Mouse (Mus musculus): Measurements from ENCODE around the gene Tgfbr3. TPM values are rescaled to one million over a fixed set of nuclear protein-coding genes. Genes with fewer than 3 reads are reported as not detected.

The Tgfbr3 gene
- polyA plus RNA-seq, 1 experiment: 6.1 TPM

GRCm38 (mm10) chr5:107119896-107120295 is 169.5 kb downstream of the Tgfbr3 start:
- no peak for TF ChIP-seq CTCF (IDR thresholded peaks at IDR 0.05; ENCODE audit: extremely low read depth, insufficient read depth, low read length)
- no peak for TF ChIP-seq POLR2A (IDR thresholded peaks at IDR 0.05; ENCODE audit: extremely low read depth, insufficient read depth, low read length)
- H3K4me1 ChIP-seq (ENCODE audit: control insufficient read depth, insufficient read depth, low read length): no peaks in the 10 kb centered on the region
- H3K4me3 ChIP-seq (ENCODE audit: insufficient read depth, low read length): no peak overlapping the region
- no peak overlapping the region for H3K27ac ChIP-seq (ENCODE audit: insufficient read depth, low read length)

- H3K4me1 ChIP-seq (ENCODE audit: control insufficient read depth, insufficient read depth, low read length): no peaks in the 10 kb centered on the region
- no peak overlapping the region for H3K27ac ChIP-seq (ENCODE audit: insufficient read depth, low read length)
- H3K4me3 ChIP-seq (ENCODE audit: insufficient read depth, low read length): no peak overlapping the region
- TF ChIP-seq POLR2A (IDR thresholded peaks at IDR 0.05; ENCODE audit: extremely low read depth, insufficient read depth, low read length) (no peak), CTCF (IDR thresholded peaks at IDR 0.05; ENCODE audit: extremely low read depth, insufficient read depth, low read length) (no peak)
Observed at GRCm38 (mm10) chr5:107116821-107117220, 172.6 kb downstream of the Tgfbr3 start.

GRCm38 (mm10) chr5:107112656-107113275 is 176.7 kb downstream of the Tgfbr3 start:
- H3K27ac ChIP-seq (ENCODE audit: insufficient read depth, low read length): no peak overlapping the region

GRCm38 (mm10) chr5:107111802-107112201 is 177.6 kb downstream of the Tgfbr3 start:
- Histone ChIP-seq H3K4me3 (ENCODE audit: insufficient read depth, low read length) (no peak overlapping the region), H3K4me1 (ENCODE audit: control insufficient read depth, insufficient read depth, low read length) (no peaks in the 10 kb centered on the region), H3K27ac (ENCODE audit: insufficient read depth, low read length) (no peak overlapping the region)
- TF ChIP-seq POLR2A (IDR thresholded peaks at IDR 0.05; ENCODE audit: extremely low read depth, insufficient read depth, low read length) (no peak), CTCF (IDR thresholded peaks at IDR 0.05; ENCODE audit: extremely low read depth, insufficient read depth, low read length) (no peak)

More at GRCm38 (mm10) chr5:107112656-107113275, 176.7 kb downstream of the Tgfbr3 start:
- Histone ChIP-seq H3K4me3 (ENCODE audit: insufficient read depth, low read length) (no peak overlapping the region), H3K4me1 (ENCODE audit: control insufficient read depth, insufficient read depth, low read length) (no peaks in the 10 kb centered on the region)
- TF ChIP-seq POLR2A (IDR thresholded peaks at IDR 0.05; ENCODE audit: extremely low read depth, insufficient read depth, low read length): no peak

GRCm38 (mm10) chr5:107110880-107111520 is 178.4 kb downstream of the Tgfbr3 start:
- H3K4me1 ChIP-seq (ENCODE audit: control insufficient read depth, insufficient read depth, low read length): no peaks in the 10 kb centered on the region
- H3K27ac ChIP-seq (ENCODE audit: insufficient read depth, low read length): no peak overlapping the region
- TF ChIP-seq POLR2A (IDR thresholded peaks at IDR 0.05; ENCODE audit: extremely low read depth, insufficient read depth, low read length): no peak
- no peak for TF ChIP-seq CTCF (IDR thresholded peaks at IDR 0.05; ENCODE audit: extremely low read depth, insufficient read depth, low read length)
- H3K4me3 ChIP-seq (ENCODE audit: insufficient read depth, low read length): no peak overlapping the region

GRCm38 (mm10) chr5:107110089-107110879 is 179.1 kb downstream of the Tgfbr3 start:
- no peak for TF ChIP-seq CTCF (IDR thresholded peaks at IDR 0.05; ENCODE audit: extremely low read depth, insufficient read depth, low read length)
- TF ChIP-seq POLR2A (IDR thresholded peaks at IDR 0.05; ENCODE audit: extremely low read depth, insufficient read depth, low read length): no peak
- Histone ChIP-seq H3K27ac (ENCODE audit: insufficient read depth, low read length) (no peak overlapping the region), H3K4me3 (ENCODE audit: insufficient read depth, low read length) (no peak overlapping the region), H3K4me1 (ENCODE audit: control insufficient read depth, insufficient read depth, low read length) (no peaks in the 10 kb centered on the region)

- Histone ChIP-seq H3K27ac (ENCODE audit: insufficient read depth, low read length) (no peak overlapping the region), H3K4me1 (ENCODE audit: control insufficient read depth, insufficient read depth, low read length) (no peaks in the 10 kb centered on the region), H3K4me3 (ENCODE audit: insufficient read depth, low read length) (no peak overlapping the region)
- TF ChIP-seq POLR2A (IDR thresholded peaks at IDR 0.05; ENCODE audit: extremely low read depth, insufficient read depth, low read length) (no peak), CTCF (IDR thresholded peaks at IDR 0.05; ENCODE audit: extremely low read depth, insufficient read depth, low read length) (no peak)
Observed at GRCm38 (mm10) chr5:107109416-107109815, 180.0 kb downstream of the Tgfbr3 start.

GRCm38 (mm10) chr5:107106793-107107192 is 182.6 kb downstream of the Tgfbr3 start:
- H3K4me3 ChIP-seq (ENCODE audit: insufficient read depth, low read length): no peak overlapping the region
- no peak overlapping the region for H3K27ac ChIP-seq (ENCODE audit: insufficient read depth, low read length)
- no peaks in the 10 kb centered on the region for H3K4me1 ChIP-seq (ENCODE audit: control insufficient read depth, insufficient read depth, low read length)
- TF ChIP-seq CTCF (IDR thresholded peaks at IDR 0.05; ENCODE audit: extremely low read depth, insufficient read depth, low read length) (no peak), POLR2A (IDR thresholded peaks at IDR 0.05; ENCODE audit: extremely low read depth, insufficient read depth, low read length) (no peak)

- H3K4me3 ChIP-seq (ENCODE audit: insufficient read depth, low read length): no peak overlapping the region
- no peaks in the 10 kb centered on the region for H3K4me1 ChIP-seq (ENCODE audit: control insufficient read depth, insufficient read depth, low read length)
- no peak overlapping the region for H3K27ac ChIP-seq (ENCODE audit: insufficient read depth, low read length)
- no peak for TF ChIP-seq POLR2A (IDR thresholded peaks at IDR 0.05; ENCODE audit: extremely low read depth, insufficient read depth, low read length)
- no peak for TF ChIP-seq CTCF (IDR thresholded peaks at IDR 0.05; ENCODE audit: extremely low read depth, insufficient read depth, low read length)
Observed at GRCm38 (mm10) chr5:107106139-107106538, 183.3 kb downstream of the Tgfbr3 start.
